Mouse (Mus musculus): ENCODE data around the gene Flnb.

Flnb gene

DNA sequence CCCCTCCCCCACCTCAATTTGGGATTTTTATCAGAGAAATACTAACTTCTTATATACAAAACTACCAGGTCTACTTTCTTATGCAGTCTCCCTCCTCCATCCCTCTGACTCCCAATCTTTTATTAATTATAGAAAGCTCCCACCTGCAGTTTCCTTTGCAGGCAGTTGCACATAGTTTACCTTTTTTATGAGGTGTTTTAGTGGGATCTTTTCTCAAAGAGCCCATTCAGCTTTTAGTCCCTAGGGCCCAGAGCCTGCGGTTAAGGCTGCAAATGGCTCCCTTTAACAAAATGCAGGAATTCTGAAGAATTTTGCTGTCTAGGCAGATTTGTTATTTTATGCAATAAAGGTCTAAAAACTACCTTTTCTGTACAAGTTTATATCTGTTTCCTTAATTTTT lies 78.9 kb downstream of the Flnb start:
- no peak for DNase-seq (ENCODE audit: low spot score in 2 of 2)

DNA sequence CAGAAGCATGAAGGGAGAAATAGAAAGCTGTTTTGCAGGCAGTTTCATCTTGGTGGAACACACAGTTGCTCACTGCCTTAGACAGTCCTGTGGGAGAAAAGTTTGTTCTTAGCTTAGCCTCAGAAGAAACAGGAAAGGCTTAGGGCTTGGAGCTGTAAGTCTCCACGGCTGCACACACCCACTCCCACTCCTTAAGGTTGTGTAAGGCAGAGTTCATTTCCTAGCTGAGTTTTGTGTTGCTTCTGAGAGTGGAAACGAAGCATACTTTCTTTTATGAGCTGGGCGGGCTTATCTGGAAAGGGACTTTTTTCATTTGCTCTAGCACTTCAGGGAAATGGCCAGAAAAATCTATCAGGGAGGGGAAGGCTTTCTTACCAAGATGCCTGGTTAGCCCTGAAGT lies 82.2 kb downstream of the Flnb start:
- no peak for DNase-seq (ENCODE audit: low spot score in 2 of 2)

DNA sequence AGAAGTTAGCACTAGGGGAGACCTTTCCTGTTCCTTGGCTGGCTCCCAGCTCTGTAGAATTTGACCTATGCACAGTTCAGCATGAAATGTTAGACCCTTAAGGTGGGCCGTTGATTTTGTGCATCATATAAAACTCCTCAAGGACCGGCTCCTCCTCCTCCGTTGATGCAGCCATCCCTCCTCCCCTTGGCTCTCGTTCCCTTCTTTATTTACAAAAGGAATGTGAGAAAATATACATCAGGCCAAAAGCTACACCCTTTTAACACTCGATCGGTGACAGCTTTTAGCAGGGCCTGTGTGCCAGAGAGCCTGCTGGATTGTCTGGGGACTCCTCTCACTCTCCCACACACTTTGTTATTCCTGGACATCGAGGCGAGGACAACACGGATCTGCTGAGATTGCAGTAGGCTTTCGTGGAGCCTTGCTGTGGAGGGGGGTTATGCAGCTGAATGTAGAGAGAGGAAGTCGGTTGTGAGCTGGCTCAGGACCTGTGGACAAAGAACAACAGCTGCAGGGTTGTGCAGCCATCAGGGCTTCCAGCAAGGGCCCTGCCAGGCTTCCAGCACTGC lies 82.8 kb downstream of the Flnb start:
- peak in 1 of 2 experiments; percentile 26 for DNase-seq (ENCODE audit: low spot score in 2 of 2)

DNA sequence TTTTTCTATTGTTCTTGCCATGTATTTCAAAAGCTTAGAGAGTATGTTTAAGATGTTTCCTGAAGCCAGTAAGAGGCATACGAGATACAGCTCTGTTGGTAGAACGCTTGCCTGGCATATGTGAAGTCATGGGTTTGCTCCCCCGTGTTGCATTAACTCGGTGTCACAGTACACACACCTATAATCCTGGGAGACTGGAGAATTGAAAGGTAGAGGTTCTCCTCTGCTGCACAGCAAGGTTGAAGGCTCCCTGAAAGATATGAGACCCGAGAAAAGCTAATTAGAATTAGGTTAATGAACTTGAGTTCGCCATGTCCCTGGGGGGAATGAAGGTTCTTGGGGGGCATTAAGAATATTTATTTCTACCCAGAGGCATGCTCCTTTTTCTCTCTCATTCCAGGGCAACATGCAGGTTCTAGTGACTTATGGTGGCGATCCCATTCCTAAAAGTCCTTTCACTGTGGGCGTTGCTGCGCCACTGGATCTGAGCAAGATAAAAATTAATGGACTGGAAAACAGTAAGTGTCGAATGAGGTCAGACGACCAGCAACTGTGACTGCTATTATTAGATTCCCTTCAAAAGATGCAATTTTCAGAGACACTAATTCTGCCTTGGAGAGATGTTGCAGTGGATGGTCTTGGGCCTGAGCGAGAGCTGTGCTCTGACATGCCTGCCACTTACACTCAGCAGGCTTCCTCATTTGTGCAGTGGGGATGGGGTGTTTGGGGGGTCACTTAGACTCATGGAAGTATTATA lies 83.9 kb downstream of the Flnb start:
- DNase-seq (ENCODE audit: low spot score in 2 of 2) = no peak

DNA sequence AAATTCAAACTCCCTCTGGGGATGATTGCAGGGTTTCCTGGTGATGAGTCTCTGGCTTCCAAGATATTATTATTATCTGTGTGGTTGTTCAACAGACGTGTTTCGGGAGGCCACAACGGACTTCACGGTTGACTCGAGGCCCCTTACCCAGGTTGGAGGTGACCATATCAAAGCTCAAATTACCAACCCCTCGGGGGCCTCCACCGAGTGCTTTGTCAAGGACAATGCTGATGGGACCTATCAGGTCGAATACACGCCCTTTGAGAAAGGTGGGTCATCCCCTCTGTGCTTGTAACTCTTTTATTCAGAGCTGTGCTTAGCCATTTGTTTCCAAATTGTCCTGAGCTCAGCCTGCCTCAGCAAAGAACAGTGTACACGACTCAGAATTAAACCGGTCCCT lies 89.3 kb downstream of the Flnb start:
- no peak for DNase-seq (ENCODE audit: low spot score in 2 of 2)

DNA sequence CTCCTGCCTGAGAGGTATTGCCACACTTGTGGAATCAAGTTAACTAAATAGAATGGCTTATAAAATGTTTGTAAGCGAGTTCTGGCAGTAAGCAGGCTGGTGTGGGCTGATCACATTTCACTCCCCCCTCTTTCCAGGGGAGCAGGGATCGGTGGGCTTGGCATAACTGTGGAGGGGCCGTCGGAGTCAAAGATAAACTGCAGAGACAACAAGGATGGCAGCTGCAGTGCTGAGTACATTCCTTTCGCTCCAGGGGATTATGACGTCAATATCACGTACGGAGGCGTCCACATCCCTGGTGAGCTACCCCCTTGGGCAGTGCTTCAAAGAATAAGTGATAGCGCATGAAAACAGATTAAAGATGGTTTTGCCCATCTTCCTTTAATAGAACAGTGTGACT lies 91.7 kb downstream of the Flnb start:
- DNase-seq (ENCODE audit: low spot score in 2 of 2) = no peak

DNA sequence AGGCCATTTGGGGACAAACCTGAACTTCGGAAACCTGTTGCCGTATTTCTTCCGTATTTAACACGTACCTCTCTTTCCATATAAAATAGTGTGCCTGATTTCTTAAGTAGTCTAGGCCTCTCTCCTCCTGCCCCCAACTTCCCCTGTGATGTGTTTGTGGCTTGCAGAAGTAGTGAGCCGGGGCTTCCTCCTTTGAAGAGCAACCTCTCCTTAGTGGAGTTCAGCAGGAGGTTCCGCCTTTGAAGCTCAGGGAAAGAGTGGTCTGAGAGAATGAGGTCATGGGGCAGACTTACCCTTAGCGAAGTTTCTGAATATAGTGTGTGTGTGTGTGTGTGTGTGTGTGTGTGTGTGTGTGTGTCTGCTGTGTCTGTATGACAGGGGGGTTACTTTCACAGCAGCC lies 96.1 kb downstream of the Flnb start:
- no peak for DNase-seq (ENCODE audit: low spot score in 2 of 2)

DNA sequence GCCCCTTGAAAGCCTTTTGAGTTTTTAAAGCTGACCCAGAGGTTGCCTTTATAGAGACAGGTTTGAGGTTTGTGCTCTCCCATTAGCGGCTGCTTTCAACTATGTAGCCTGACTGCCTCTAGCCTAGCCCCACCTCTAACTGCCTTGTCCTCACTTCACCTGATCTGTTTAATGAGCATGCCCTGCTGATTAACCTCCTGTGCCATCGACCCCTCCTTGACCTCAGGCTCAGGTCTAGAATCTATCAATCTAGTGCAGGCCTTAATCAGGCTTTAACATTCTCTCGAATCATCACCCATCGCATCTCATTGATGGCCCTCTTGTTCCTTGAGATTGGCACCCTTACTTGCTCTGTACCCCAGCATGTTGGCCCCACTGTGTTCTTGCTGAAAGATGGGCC lies 96.7 kb downstream of the Flnb start:
- no peak for DNase-seq (ENCODE audit: low spot score in 2 of 2)

DNA sequence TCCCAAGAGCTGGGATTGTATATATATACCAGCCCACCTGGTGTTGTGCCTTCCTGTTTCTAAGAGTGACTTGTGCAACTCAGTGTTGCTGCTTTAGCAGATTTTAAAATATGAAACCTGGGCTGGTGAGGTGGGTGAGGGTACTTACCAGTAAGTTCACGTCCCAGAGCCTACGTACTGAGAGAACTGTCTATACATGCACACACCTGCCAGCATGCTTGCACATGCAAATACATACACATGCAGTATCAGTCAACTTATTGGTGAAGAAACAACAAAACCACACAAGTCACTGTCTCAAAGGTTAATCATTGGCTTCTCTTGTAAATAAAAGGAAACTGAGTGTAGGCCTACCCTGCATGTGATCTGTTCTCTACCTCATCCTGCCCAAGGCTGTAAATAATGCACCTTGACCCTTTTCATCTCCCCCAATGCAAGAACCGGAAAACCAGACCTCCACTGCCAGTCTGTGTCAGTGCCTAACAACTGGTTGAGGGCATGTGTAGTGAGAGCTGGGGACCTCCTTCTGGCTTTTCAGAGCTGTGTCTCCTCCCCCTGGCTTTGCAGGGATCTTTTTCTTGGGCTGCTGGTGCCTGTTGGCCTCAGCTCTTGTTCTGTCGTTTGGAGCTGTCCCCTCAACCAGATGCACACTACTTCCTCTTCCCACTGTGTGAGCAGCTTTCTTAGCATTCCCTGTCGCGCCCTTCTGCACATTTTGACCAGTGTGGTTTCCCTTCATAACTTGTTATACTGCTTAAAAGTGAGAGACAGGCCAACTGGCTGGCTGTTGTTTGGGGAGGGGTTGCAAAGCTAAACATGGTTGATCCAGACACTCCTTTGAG lies 100.6 kb downstream of the Flnb start:
- no peak for DNase-seq (ENCODE audit: low spot score in 2 of 2)

DNA sequence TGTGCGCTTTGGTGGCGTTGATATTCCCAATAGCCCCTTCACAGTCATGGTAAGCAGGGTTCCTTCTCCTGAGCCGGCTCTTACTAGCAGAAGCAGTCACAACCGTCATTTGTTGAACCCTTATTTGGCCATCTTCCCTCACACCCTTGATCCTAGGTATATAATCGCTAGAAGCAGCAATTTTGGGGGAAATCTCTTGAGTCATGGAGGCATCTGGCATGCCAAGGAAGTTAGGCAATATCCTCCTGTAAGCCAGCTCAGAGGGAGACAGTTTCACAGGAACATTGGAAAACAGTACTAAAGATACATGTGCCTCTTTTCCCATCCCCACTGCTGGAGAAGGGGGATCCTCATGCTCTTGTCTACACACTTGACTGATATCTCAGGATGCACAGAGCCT lies 101.6 kb downstream of the Flnb start:
- DNase-seq (ENCODE audit: low spot score in 2 of 2) = no peak

DNA sequence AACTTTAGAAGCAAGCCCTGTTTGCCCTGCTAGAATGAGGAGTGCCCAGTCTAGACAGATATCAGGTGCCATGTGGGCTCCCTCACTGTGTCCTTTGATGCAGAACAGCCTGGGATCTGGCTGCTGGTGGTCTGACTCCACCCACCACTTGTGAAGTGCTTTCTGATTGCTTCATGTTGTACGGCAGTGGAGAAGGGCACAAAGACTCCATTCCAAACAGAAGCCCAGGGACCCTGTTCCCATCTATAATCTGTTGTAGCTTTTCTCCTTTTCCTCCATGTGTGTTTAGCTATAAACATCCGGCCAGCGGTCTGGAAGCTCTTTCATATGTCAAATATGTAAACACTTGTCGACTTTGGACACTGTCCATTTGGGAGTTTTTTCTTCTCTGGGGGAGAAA lies 102.2 kb downstream of the Flnb start:
- DNase-seq (ENCODE audit: low spot score in 2 of 2) = no peak

DNA sequence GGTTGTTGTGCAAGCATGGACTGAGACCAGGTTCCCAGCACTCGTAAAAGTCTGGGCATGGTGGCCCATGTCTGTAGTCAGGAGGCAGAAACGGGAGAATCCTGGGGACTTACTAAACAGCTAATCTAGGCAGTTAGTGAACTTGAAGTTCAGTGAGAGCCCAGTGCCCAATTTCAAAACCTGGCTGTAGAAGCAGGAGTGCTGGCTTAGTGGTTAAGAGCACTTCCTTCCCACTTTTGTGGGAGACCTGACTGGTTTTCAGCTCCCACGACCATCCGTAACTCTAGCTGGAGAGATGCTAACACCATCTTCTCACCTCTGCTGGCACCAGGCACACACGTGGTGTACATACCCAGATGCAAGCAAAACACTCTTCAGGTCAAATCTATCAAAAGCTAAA lies 103.7 kb downstream of the Flnb start:
- DNase-seq (ENCODE audit: low spot score in 2 of 2) = no peak

DNA sequence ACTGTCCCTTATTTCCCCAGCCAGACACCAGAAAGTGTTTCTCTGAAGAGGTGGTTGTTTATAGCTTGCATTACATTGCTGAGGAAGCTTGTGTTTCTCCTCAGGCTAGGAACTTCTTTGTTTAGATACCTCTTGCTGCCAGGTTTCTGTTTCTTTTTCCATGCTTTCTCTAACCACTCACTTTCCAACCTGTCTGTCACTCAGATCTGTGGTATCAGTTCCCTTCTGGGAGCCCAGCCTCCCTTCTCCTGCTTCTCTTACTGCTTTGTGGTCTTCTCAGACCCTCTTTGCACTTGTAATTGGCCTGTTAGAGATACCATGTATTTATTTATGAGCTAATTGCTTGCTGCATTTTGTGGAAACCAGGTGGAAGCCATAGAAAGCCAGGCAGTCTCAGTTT lies 105.9 kb downstream of the Flnb start:
- DNase-seq (ENCODE audit: low spot score in 2 of 2) = no peak

DNA sequence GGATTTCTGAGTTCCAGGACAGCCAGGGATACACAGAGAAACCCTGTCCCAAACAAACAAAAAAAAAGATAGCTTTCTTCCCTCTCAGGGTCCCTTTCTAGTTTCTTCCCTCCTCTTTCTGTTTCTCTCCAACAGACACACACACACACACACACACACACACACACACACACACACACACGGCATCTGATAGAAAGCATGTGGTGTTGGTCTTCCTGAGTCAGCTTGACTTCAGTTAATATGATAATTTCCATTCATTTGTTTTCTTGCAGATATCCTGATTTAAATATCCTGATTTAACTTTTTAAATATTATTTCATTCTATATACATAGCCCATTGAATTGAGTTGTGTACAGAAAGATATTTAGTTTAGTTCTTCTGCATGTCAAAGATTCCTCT lies 110.6 kb downstream of the Flnb start:
- no peak for DNase-seq (ENCODE audit: low spot score in 2 of 2)

DNA sequence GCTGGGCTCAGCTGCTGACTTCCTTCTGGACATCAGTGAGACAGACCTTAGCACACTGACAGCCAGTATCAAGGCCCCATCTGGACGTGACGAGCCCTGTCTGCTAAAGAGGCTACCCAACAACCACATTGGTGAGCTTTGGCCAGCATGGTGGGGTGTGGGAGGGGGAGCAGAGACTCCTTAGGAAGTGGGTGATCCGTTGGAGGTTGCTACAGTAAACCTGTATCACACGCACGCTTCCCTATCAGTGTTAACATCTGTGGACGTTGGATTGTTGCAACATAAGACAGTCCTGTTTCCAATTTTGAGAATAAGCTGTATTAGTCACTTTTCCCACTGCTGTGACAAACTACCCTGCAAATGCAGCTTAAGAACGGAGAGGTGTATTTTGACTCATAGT lies 111.3 kb downstream of the Flnb start:
- DNase-seq (ENCODE audit: low spot score in 2 of 2) = no peak

DNA sequence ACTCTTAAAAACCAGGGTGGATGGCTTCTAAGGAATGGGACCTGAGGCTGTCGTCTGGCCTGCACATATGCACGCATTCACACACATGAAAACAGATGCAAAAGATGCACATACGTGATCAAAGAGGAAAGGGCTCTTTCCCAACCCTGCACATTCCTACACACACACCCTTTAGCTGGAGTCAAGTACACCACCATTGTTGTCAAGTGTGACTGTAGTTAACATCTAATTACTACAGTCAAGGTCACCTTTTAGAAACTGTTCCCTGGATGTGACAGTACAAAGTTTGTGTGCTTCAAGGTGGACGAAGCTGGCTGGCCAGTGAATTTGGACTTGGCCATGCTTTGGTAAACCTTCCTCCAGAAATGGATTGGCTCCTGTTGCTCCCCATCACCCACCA lies 114.4 kb downstream of the Flnb start:
- no peak for DNase-seq (ENCODE audit: low spot score in 2 of 2)

DNA sequence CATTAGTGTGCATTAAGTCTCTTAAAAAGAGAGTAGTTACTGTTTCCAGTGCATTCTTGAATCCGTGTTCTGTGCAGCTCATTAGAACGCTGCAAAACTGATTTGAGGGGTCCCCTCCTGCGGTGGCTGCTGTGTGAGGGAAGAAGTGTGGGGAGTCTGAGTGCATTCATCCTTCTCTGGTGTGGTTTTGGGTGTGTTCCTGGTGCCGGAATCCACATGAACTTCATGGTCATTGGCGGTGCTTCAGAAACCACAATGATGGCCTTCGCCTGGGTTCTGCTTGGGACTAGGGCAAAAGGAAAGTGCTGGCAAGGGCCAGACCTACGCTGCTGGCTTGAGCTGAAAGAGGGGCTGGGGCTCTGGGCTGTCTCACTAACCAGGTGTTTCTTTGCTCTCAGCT lies 116.4 kb downstream of the Flnb start:
- DNase-seq (ENCODE audit: low spot score in 2 of 2) = no peak

DNA sequence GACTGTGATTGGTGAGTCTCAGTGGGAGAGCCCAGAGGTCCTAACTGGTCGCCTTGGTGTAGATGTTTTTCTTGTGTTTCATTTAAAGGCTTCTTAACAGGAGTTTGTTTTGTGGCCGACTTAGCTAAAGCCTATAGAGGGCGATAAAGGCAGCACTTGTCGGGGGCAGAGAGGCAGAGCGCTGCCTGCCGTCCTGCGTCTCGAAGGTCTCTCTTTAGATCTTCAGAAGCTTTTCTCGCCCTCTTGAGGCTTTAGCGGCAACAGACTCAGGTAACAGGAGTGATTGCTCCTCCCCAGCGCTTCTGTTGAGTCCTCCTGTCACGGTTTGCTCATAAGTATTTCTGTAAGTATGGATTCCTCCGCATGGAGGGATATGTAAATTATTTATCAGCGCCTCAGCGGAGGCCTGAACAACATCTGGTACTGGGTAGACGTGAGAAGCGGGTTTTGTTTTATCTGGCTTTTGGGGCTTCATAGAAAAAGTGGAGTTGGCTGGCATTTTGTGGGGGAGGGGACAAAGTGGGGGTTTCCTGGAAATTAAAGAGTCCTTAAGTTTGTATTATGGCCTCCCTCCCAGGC lies 119.4 kb downstream of the Flnb start:
- DNase-seq (ENCODE audit: low spot score in 2 of 2) = no peak

DNA sequence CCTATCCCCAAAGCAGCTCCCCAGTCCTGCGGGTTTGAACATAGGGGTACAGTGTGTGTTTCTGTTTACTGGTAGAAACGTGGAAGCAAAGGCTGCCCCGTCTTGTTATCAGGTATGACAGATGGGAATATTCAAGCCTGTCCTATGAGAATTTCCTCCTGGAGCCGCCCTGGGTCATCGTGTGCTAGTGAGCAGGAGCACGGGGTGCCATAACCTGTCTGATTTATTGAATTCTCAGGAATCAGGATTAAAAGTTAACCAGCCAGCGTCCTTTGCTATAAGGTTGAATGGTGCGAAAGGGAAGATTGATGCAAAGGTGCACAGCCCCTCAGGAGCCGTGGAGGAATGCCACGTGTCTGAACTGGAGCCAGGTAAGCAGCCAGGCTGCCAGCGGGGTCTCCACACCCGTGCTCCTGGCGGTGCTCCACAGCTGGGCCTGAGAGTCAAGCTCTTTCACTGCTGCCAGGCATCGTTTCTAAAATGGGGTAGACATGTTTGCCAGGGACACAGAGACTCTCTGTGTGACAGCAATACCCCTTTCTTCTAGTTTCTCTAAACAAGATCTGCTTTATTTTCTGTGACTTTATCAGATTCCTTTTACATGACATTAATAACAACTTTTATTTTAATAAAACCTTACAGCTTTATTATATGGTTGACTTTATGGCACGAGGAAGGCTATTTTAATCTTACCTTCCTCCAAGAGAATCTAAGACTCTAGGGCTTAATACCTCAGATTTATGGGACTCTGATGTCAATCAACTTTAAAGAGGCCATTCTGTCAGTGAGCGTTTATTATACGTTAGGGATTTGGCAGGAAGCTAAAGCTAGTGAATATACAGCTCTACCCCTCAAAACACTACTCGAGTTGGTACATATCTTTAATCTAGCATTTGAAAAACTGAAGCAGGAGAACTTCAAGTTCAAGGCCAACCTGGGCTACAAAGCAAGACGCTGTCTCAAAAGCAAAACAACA lies 121.3 kb downstream of the Flnb start:
- no peak for DNase-seq (ENCODE audit: low spot score in 2 of 2)

DNA sequence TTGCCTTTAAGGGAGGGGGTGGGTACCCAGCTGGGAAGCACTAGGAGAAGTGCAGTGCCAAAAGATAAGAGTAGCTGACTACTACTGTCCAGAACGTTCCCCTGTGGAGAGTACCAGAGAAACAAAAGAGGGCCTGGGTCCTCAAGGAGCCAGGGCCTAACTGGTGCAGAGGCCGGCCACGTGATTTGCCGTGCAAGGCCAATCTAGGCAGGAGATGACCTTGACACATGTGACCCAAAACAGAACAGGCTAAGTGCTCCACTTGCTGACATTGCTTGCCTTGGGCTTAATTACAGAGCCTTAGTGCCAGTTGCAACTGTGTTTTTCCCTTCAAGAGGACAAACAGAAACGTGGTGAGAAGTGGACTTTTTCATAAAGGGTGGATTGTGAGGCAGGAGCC lies 123.7 kb downstream of the Flnb start:
- DNase-seq (ENCODE audit: low spot score in 2 of 2) = no peak

DNA sequence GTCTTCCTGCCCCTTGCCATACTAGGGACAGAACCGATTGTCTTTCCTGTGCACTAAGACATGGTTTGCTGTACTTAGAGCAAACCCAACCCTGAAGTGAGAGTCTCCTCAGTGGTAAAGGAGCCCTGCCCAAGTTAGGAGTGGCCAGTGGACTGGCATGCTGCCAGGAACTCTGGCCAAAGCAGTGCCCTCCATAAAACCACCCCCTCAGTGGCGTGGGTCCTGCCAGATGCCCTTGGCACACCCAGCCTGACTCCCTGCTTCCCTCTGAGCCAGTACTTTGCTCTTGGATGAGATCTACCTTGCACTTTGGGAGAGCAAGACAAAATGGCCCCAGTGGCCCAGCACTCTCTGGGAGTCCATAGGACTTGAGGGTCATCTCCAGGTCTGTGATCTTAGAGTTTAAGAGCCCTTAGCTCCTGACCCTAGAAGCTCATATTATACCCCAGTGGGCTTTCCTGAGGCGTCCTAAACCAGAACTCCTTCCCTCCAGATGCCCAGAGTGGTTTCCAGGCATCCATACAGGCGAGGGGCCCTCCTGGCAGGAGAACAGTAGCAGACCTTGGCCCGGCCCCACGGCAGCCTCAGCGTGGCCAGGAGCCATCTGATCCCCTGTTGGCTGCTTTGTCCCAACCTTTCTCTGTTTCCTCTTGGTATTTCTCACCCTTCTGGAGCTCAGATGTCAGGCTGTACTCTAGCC lies 125.5 kb downstream of the Flnb start:
- DNase-seq (ENCODE audit: low spot score in 2 of 2) = no peak
